Mouse (Mus musculus): ENCODE measurements at regions not wholly inside any gene's neighbourhood (a gene's known extent, or its start where the extent isn't known, plus 50 kb on each side); places are given as distances from the start of the nearest gene placed in this dataset.

- 87% methylated on average over 2 of the region's 2 CpGs for WGBS
- no peak overlapping the region for H3K9ac ChIP-seq (ENCODE audit: low read depth, low read length)
- H3K36me3 ChIP-seq (ENCODE audit: insufficient read depth, low read length), result no peaks in the 10 kb centered on the region
- no peaks in the 10 kb centered on the region for H3K4me1 ChIP-seq (replicated peaks; ENCODE audit: insufficient read depth, low read length)
- no peaks in the 10 kb centered on the region for H3K27me3 ChIP-seq (ENCODE audit: insufficient read depth, low read length)
- ATAC-seq (replicated peaks; ENCODE audit: low FRiP score, low read depth) (no peak), DNase-seq (ENCODE audit: low spot score) (no peak)
- no peak overlapping the region for H3K27ac ChIP-seq
- H3K9me3 ChIP-seq (replicated peaks; ENCODE audit: low read length), result no peaks in the 10 kb centered on the region
- TF ChIP-seq CTCF (IDR thresholded peaks at IDR 0.05; ENCODE audit: low read depth), result no peak
- H3K4me2 ChIP-seq (ENCODE audit: low read length), result no peak overlapping the region
- no peak overlapping the region for H3K4me3 ChIP-seq (replicated peaks; ENCODE audit: low read depth, low read length)
These were observed 311.0 kb downstream of the Otol1 start for GRCm38 (mm10) chr3:70318377-70318776.

DNA sequence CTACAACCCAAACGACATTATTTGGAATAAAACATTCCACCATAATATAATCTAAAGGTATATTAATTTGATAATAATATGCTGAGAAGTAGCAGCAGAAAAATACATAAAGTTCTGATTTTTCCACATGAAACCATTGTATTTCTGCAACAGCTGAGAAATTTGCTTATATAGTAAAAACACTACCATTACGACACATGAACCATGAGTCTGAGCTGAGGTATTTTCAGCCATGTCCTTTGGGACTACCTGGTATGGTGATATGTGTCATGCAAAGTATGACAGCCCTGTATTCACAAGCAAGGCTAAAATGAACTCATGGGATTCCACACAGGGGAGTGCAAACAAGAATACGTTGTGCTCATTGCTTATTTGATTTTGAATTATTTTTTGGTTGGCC, 311.7 kb downstream of the Otol1 start:
- H3K27me3 ChIP-seq (ENCODE audit: insufficient read depth, low read length), result no peaks in the 10 kb centered on the region
- no peak for TF ChIP-seq CTCF (IDR thresholded peaks at IDR 0.05; ENCODE audit: low read depth)
- no peaks in the 10 kb centered on the region for H3K4me1 ChIP-seq (replicated peaks; ENCODE audit: insufficient read depth, low read length)
- no peak for DNase-seq (ENCODE audit: low spot score)
- no peaks in the 10 kb centered on the region for H3K9me3 ChIP-seq (replicated peaks; ENCODE audit: low read length)
- H3K4me3 ChIP-seq (replicated peaks; ENCODE audit: low read depth, low read length), result no peak overlapping the region
- H3K27ac ChIP-seq, result no peak overlapping the region
- no peaks in the 10 kb centered on the region for H3K36me3 ChIP-seq (ENCODE audit: insufficient read depth, low read length)
- WGBS, result 89% methylated on average over 3 of the region's 3 CpGs
- H3K9ac ChIP-seq (ENCODE audit: low read depth, low read length), result no peak overlapping the region
- no peak for ATAC-seq (replicated peaks; ENCODE audit: low FRiP score, low read depth)
- H3K4me2 ChIP-seq (ENCODE audit: low read length), result no peak overlapping the region

GRCm38 (mm10) chr3:70321161-70321657, 313.8 kb downstream of the Otol1 start:
- no peaks in the 10 kb centered on the region for H3K4me1 ChIP-seq (replicated peaks; ENCODE audit: insufficient read depth, low read length)
- H3K36me3 ChIP-seq (ENCODE audit: insufficient read depth, low read length), result no peaks in the 10 kb centered on the region
- TF ChIP-seq CTCF (IDR thresholded peaks at IDR 0.05; ENCODE audit: low read depth), result no peak
- ATAC-seq (replicated peaks; ENCODE audit: low FRiP score, low read depth) (no peak), DNase-seq (ENCODE audit: low spot score) (no peak)
- no peak overlapping the region for H3K4me3 ChIP-seq (replicated peaks; ENCODE audit: low read depth, low read length)
- H3K4me2 ChIP-seq (ENCODE audit: low read length), result no peak overlapping the region
- H3K27ac ChIP-seq, result no peak overlapping the region
- H3K27me3 ChIP-seq (ENCODE audit: insufficient read depth, low read length), result no peaks in the 10 kb centered on the region
- no peaks in the 10 kb centered on the region for H3K9me3 ChIP-seq (replicated peaks; ENCODE audit: low read length)
- no peak overlapping the region for H3K9ac ChIP-seq (ENCODE audit: low read depth, low read length)

DNA sequence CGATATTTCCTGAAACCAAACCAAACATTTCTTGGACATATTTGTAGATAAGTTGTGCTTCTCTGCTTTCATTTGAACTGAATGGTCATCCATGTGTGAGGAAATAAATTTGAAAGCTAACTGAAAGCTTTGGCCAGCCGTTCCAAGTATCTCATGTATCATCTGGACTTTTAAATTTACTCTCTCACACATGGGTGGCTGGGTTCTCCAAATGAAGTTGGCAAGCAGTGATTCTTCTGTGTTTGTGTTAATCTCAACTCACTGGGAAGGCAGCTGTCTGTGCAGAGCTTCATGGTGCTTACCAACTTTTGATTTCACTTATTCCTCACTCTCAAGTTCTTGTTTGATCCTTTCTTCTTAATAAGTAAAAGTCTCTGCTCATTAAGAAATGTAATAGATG, 317.3 kb downstream of the Otol1 start:
- DNase-seq (ENCODE audit: low spot score), result no peak
- H3K9me3 ChIP-seq (replicated peaks; ENCODE audit: low read length), result no peaks in the 10 kb centered on the region
- no peak overlapping the region for H3K9ac ChIP-seq (ENCODE audit: low read depth, low read length)
- no peaks in the 10 kb centered on the region for H3K4me1 ChIP-seq (replicated peaks; ENCODE audit: insufficient read depth, low read length)
- WGBS, result 58% methylated on average over 2 of the region's 2 CpGs
- no peak overlapping the region for H3K27ac ChIP-seq
- no peak overlapping the region for H3K4me3 ChIP-seq (replicated peaks; ENCODE audit: low read depth, low read length)
- TF ChIP-seq CTCF (IDR thresholded peaks at IDR 0.05; ENCODE audit: low read depth), result no peak
- no peaks in the 10 kb centered on the region for H3K27me3 ChIP-seq (ENCODE audit: insufficient read depth, low read length)
- no peak for ATAC-seq (replicated peaks; ENCODE audit: low FRiP score, low read depth)
- H3K36me3 ChIP-seq (ENCODE audit: insufficient read depth, low read length), result no peaks in the 10 kb centered on the region
- no peak overlapping the region for H3K4me2 ChIP-seq (ENCODE audit: low read length)
